Mouse (Mus musculus) spleen, adult 2 months (tissue): ENCODE measurements around the gene Akap2.

Source experiments
- CTCF ChIP-seq: fragments of 200-500 bp; IDR thresholded peaks from 2 replicates; pipeline ENCODE4 v1.5.1; 2011; ENCODE audit warnings: mild to moderate bottlenecking, inconsistent platforms; ENCODE audit not compliant: insufficient read depth, insufficient read length, insufficient replicate concordance; ENCODE audit errors: extremely low read depth
- POLR2A ChIP-seq: fragments of 200-500 bp; IDR thresholded peaks from 2 replicates; pipeline ENCODE4 v1.6.1; 2011; ENCODE audit warnings: low read depth, low read length, inconsistent platforms

DNA sequence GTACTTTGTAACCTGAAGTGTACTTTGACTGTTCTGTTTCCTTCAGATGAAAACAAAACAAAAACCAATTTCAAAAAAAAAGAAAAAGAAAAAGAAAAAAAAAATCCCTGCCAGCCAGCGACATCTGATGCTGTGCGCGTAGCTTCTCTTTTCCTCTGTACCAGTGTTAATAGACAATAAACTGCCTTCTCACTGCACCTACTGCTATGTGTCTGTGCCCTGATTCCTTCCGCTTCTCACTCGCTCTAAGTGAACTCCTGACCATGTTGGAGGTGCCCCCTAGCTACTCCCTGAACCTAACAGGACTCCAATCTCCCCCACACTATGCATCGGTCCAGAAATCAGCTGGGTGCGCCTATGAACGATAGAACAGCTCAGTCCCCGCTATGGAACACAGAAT, at the start of gene Akap2:
- TF ChIP-seq CTCF = no peak
- TF ChIP-seq POLR2A = no peak
